Mouse (Mus musculus) intestine, embryonic 14.5 days (tissue): Measurements from ENCODE around the gene 6030458C11Rik. TPM values are rescaled to one million over a fixed set of nuclear protein-coding genes. Genes with fewer than 3 reads are reported as not detected.

Experiments used
- ATAC-seq: fragments of 200-750 bp; cut with Nextera tagmentation; replicated peaks from 2 replicates; pipeline ENCODE4 v1.8.0; 2017; ENCODE audit warnings: low read depth, moderate number of reproducible peaks, moderate TSS enrichment, moderate library complexity; ENCODE audit not compliant: low FRiP score, low TSS enrichment
- DNase-seq: peaks from one replicate; pipeline ENCODE4 v3.0.0-alpha.2; 2018; ENCODE audit warnings: low spot score
- H3K27ac ChIP-seq: fragments of 300-500 bp; sonication (generic); 2 replicates; pipeline ENCODE4 v1.5.1; 2014; ENCODE audit warnings: low read depth, mild to moderate bottlenecking, control low read depth
- H3K27me3 ChIP-seq: fragments of 300-500 bp; sonication (generic); replicated peaks from 2 replicates; pipeline ENCODE4 v1.6.1; 2014; ENCODE audit warnings: low read length, control low read depth; ENCODE audit not compliant: control insufficient read depth, insufficient read depth
- H3K36me3 ChIP-seq: fragments of 300-500 bp; sonication (generic); 2 replicates; pipeline ENCODE4 v1.6.1; 2014; ENCODE audit warnings: low read length, control low read depth; ENCODE audit not compliant: control insufficient read depth, insufficient read depth
- H3K4me1 ChIP-seq: fragments of 300-500 bp; sonication (generic); replicated peaks from 2 replicates; pipeline ENCODE4 v1.6.1; 2014; ENCODE audit warnings: low read length, control low read depth, mixed read lengths; ENCODE audit not compliant: control insufficient read depth, insufficient read depth
- H3K4me2 ChIP-seq: fragments of 300-500 bp; sonication (generic); 2 replicates; pipeline ENCODE4 v1.6.1; 2014; ENCODE audit warnings: low read length
- H3K4me3 ChIP-seq: fragments of 300-500 bp; sonication (generic); 2 replicates; pipeline ENCODE4 v1.5.1; 2014; ENCODE audit warnings: low read depth, low read length, control low read depth, mixed read lengths
- H3K9ac ChIP-seq: fragments of 300-500 bp; sonication (generic); 2 replicates; pipeline ENCODE4 v1.6.1; 2014; ENCODE audit warnings: mild to moderate bottlenecking, low read length
- H3K9me3 ChIP-seq: fragments of 300-500 bp; sonication (generic); 2 replicates; pipeline ENCODE4 v1.6.1; 2016; ENCODE audit warnings: low read length, control low read depth; ENCODE audit not compliant: control insufficient read depth
- WGBS: fragments of 180-500 bp; shearing (Covaris S2); extraction: QIAGEN DNeasy Blood & Tissue Kit; methylation state at CpG from one replicate; pipeline ENCODE4 v1.1.7; 2014; 5-methylcytosine and 5-hydroxymethylcytosine counted together
- microRNA-seq: library from miRNA; unstranded; fragments of <30 nt; microRNA quantifications from one replicate; pipeline ENCODE4, GENCODE M21; 2016
- polyA plus RNA-seq: library from polyadenylated mRNA; unstranded; fragments of >200 nt; fragmentation: Nextera tagmentation; extraction: Ambion mirVana; gene quantifications from 2 replicates; pipeline ENCODE4 v1.2.1, GENCODE M21; 2014

Gene 6030458C11Rik
- polyA plus RNA-seq, 1 experiment from 2014 or later = 30.7 TPM

DNA sequence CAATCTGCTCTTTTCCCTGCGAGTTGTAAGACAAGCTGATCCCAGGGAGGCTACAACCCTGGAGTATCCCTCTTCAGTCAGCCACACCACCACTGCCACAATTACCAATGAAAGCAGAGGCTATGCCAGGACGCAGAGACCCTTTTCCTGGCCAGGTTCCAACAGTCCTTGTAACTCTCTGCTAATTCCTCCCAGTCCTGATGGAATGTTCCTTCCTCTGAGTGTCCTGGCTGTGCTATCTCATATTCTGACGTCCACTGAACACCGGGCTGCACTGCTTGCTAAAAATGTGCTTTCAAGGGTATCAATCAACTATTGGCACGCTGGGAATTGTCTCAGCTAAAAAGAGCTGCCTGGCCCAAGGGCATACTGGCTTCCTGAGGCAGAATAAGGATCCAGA lies 66.0 kb downstream of the 6030458C11Rik start:
- H3K27ac ChIP-seq = no peak overlapping the region
- no peaks in the 10 kb centered on the region for H3K4me1 ChIP-seq
- no peak overlapping the region for H3K4me2 ChIP-seq
- no peaks in the 10 kb centered on the region; the same call in 1 of the 2 replicates for H3K27me3 ChIP-seq
- no peak overlapping the region for H3K4me3 ChIP-seq
- DNase-seq (no peak), ATAC-seq (no peak)
- no peaks in the 10 kb centered on the region for H3K36me3 ChIP-seq
- no peak overlapping the region for H3K9ac ChIP-seq
- 38% methylated on average over 5 of the region's 5 CpGs for WGBS
- no peaks in the 10 kb centered on the region for H3K9me3 ChIP-seq

Small RNA genes within 50 kb of the gene (microRNA-seq; reads per million reads assigned to microRNA genes)
- gene Gm47288 = not detected

Other genes with a start within 250 kb of the 6030458C11Rik start
- 16.2 and 17.9 TPM in 2 replicates for gene Pdzd2, start 84.7 kb downstream of the 6030458C11Rik start, polyA plus RNA-seq
- 42.2 and 45.6 TPM in 2 replicates for gene Drosha, start 166 bp upstream of the 6030458C11Rik start, polyA plus RNA-seq